Mouse (Mus musculus): ENCODE data around the gene Rarg.

Gene Rarg

DNA sequence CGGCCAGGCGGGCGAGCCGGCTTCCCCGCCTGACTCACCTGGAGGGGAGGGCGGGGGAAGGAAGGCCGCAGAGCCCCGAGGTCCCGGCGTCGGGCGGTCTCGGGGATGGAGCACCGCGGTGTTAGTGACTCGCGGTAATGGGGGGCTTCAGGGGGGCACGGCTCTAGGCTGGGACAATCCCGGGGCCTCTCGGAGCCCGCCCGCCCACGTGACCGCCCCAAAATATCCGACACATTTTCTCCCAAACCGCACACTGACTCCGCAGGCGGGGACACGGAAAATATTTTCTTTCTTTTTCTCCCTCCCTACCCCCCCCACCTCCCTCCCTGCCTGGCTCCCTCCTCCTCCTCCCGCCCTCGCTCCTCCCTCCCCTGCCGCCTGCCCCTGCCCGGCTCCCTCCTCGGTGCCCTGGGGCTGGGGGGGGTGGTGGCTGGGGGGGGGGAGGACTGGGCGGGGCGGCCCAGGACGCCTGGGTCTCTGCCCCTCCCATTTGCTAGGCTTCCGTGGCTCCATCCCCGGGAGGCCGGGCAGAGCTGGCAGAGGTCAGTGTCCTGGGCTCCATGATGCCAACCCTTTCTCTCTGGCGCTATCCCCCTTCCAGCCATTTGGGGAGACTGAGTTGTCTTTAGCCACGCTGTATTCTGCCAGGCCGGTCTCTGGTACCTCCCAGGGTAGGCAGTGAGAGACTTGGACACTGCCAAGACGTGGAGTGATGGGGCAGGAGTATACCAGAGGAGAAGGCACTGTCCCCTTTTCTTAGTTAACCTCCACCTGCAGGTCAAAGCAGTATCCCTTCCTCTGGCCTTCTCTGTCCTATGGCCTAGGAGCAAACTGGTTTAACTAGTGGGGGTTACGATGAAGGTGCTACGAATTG is at the start of gene Rarg:
Gene Rarg, minus strand, starts transcription at position 316 of the 874 bp plus-strand sequence.
- DNase-seq = no peak

DNA sequence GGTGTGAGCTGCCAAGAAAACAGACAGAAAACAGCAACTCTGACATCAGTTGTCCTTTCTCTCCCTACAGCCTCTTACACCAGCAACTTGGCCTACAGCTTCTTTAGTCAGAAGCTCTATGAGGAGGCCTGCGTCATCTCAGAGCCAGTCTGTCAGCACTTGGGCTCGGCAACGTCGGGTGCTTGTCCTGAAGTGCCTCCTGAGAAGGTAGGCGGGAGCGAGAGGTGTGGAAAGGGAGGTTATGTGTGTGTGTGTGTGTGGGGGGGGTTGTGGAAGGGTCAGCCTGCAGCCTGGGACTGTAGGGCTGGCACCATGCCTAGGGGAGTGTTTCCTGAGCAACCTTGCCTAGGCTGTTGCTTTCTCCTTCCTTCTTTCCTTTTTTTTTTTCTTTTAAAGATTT is 45.2 kb upstream of the Rarg start:
- DNase-seq = no peak

DNA sequence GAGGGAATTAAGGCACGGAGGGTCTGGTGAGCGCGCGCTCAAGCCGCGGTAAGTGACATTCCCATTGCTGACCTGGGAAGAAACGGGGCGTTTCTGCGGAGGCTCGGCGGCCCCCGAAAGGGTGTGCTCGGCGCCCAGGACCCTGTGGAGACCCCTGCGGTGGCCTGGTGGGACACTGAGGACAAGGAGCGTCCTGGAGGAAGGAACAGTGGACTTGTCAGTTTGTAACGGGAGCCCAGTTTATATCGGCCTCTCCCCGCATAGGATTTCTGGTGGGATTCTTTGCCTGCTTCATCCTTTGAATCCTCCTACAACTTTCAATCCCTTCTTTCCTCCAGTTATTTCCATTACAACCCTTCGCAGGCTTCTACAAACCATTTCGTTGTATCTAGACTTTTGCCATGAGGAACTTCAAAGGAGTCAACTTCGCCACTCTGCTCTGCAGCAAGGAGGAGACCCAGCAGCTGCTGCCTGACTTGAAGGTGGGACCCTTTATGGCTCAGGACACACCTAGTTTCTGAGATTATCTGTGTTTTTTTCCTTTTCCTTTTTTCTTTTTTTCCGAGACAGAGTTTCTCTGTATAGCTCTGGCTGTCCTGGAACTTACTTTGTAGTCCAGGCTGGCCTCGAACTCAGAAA is 39.2 kb upstream of the Rarg start:
- DNase-seq = no peak

DNA sequence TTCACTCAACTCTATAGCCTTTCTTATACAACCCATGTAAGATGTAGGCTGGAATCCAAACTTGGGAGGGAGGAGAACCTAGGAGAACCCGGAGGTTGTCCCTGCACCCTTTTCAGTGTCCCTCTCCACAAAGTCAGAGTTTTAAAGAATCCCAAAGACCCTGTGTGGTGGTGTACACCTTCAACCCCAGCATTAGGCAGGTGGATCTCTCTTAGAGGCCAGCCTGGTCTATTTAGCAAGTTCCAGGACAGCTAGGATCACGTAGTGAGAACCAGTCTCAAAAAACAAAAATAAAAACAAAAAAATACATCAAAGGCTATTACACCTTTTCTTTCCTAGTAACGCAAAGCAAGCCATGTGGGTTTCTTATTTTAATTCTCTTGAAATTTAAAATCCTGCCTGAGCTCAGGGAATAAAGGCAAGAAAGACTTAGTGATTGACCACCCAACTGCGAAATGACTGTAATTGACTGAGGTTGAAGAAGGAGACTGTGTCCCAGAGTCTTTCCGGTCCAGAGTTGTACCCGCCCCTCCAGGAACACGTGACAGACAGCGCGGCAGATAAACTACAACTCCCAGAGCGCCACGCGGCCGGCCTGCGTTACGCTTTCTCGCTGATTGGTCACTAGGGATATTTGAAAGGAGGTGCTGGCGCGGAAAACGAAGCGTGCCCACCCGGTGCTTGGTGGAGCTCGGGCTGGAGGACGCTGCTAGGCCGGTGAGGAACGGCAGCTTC is 38.5 kb upstream of the Rarg start, which contains the start of gene Espl1:
Gene Espl1, plus strand, starts transcription at position 634 of the 735 bp plus-strand sequence.
- DNase-seq = peak; percentile 90 to 93

DNA sequence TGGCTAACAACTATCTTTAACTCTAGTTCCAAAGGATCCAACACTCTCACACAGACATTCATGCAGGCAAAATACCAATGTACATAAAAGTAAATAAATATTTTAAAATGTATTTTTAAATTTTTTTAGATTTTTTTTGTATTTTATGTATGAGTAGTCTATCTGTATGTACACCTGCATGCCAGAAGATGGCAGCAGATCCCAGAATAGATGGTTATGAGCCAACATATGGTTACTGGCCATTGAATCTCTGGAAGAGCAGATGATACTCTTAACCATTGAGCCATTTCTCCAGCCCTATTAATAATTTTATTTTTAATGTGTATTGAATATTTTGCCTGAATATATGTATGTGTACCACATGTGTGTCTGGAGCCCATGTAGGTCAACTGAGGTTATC is 30.1 kb upstream of the Rarg start:
- DNase-seq = no peak

DNA sequence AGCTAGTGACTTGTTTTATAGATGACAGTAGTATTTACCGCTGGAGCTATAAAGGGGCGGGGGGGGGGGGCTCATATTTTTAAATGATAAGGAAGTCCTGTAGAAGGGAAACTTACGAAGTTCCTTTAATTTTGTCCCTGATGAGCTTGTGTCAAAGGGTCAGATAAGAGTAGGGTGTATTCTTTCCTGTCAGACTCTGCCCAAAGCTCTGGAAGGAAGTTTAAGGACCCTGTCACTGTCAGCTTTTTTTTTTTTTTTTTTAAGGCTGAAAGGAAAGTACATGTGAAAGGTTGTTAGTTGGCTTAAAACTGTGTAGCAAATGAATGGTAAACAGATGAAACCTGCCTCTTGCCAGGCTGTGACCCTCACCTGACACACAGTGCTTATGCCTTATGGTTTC is 26.3 kb upstream of the Rarg start:
- no peak for DNase-seq

DNA sequence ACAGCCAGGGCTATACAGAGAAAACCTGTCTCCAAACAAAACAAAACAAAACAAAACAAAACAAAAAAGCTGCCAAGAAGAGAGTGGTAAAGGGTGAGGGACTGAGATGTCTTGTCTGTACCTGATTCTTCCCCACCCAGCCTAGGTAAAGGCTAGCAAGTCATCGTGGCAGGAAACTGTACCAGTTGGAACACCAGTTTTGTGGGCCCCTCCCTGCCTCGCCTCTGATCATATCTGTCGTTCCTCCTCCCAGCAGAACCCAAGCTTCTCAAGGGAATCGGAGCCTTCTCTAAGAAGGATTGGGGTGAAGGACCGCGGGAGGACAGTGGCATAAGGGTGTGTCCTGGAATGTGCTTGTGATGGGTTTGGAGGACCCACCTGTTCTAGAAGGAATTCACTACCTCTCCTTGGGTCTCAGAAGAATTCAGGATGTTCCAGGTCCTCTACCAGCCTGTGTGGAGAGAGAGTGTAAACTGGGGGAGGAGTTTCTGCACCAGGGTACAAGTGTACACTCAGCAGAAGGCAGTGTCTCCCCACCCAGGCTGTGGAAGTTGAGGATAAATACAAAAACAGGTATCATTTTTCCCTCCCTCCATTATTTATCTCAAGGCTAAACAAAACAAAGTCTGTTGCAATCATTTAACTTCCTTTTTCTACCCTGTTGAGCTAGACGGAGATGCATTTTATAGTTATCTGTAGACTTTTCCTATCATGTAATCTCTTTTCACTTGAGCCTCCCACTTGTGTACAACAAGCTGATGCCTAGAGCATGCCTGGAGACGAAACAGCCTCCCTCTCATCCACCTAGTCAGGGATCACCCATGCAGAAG is 25.4 kb upstream of the Rarg start:
- no peak for DNase-seq

DNA sequence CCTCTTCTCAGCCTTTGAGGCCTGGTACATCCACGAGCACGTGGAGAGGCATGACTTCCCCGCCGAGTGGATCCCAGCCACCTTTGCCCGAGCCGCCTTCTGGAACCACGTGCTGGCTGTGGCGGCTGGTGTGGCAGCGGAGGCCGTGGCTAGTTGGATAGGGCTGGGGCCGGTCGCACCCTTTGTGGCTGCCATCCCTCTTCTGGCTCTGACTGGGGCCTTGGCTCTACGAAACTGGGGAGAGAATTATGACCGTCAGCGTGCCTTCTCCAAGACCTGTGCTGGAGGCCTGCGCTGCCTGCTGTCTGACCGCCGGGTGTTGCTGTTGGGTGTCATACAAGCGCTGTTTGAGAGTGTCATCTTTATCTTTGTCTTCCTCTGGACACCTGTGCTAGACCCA is 23.3 kb upstream of the Rarg start:
- no peak for DNase-seq

DNA sequence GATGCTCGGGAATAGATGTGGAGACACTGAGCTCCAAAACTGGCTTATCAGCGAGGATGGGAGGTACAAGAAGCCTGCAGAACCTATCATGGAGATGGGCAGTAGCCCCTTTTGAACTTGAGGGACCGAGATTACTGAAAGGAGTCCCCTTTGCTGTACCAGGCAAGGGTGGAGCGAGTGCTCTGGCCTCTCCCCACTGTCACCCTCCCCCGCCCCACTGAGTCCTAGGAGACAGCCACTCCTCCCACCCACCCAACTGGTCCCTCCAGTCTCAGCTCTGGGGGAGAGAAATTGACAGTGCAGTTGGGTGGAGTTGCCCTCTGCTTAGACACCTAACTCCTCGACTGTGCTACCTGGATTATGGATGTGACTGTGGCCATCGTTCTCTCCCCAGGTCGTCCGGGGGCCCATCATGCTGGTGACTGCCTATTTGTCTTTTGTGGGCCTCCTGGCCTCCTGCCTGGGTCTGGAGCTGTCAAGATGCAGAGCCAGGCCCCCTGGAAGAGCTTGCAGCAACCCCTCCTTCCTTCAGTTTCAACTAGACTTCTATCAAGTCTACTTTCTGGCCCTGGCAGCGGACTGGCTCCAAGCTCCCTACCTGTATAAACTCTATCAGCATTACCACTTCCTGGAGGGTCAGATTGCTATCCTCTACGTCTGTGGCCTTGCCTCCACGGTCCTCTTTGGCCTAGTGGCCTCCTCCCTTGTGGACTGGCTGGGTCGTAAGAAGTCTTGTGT is 22.6 kb upstream of the Rarg start:
- no peak for DNase-seq

DNA sequence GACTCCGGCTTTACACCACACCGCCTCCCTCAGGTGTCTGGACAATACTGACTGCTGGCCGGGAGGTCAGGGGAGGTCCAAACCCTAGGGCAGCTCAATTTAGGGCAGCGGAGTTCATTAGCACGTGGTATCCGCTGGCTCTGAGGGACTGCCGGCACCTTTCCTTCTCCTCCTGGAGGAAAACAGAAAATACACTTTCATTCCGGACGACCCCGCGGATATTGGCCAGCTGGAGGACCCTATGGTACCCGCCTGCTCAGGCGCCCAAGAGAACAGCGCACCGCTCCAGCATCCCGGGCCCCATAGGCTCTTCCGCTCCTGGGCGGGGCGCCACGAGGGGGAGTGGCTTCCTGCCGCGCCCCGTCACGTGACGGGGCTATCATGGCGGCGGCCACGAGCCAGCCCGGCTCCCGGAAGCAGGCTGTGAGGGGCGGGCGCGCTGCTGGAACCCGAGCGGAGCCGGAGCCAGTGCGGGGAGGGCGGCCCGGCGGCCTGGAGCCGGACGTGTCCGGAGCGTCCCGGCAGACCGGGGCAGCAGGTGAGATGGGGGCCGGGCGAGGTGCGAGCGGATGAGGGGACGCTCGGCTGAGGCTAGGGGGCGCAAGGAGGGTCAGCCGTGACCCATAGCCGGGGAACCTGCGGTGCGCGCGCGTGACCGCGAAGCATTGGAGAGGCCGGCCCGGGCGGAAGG is 21.9 kb upstream of the Rarg start, which contains the start of gene Mfsd5:
Gene Mfsd5, plus strand, starts transcription at position 363 of the 691 bp plus-strand sequence.
- DNase-seq = peak; percentile 71 to 77

DNA sequence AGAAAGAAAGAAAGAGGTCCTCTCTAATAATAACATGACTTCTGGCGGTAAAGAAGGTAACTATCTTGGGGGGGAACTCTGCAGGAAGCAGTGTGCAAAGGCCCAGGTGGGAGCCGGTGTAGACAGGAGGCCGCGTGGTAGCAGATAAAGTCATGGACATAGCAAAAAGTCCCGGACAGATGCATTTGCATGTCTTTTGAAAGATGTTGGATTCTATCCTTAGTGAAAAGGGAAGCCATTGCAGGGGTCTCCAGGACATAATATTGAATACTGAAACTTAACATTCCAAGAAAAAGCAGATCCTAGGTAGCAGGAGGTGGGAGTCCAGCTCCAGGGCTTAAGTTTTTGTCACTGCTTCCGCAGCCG is 21.4 kb upstream of the Rarg start:
- DNase-seq = no peak

DNA sequence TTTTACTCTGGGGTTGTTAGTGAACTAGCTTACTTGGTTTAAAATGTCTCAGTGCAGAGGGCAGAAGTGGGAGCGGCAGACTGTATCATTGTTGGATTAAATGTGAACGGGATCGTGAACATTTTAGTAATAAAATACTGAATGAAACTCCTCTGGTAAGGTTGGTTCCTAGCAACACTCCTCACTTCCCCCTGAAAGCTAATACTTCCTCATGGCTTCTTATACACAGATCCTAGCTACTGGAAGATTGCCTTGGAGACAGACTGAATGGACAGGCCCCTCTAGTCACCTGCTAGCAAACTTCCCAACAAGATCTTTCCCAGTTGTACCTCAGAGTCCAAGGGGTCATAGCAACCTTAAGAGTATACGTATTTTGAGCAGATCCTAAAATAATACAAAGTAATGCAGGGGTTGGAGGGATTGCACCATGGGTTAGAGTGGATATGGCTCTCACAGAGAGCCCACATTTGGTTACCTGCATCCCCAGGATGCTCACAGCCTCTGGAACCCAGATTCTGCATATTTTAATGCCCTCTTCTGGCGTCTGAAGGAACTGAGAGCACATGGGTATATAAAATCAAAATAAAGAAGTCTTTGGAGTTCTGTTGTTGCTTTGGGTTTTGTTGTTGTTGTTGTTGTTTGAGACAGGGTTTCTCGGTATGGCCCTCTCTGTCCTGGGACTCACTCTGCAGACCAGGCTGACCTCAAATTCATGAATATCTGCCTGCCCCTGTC is 16.8 kb upstream of the Rarg start:
- DNase-seq = no peak

DNA sequence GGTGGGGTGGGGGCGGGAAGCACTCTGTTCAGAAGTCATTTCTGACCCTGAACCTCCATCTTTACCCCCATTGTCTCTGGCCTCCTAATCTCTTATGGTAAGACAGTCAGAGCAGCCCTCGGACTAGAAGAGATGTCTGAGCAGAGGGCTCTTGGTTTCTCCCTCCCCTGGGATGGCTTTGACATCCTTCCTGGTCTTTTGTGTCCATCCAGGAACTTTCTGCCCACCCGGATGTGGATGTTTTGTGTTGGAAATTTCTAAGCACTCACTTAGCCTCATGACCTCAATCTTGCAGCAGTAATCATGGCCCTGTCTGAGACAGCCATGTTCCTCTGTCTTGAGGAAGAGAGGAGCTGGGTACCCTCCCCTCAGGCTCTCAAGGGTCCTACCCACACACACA is 14.1 kb upstream of the Rarg start:
- no peak for DNase-seq

DNA sequence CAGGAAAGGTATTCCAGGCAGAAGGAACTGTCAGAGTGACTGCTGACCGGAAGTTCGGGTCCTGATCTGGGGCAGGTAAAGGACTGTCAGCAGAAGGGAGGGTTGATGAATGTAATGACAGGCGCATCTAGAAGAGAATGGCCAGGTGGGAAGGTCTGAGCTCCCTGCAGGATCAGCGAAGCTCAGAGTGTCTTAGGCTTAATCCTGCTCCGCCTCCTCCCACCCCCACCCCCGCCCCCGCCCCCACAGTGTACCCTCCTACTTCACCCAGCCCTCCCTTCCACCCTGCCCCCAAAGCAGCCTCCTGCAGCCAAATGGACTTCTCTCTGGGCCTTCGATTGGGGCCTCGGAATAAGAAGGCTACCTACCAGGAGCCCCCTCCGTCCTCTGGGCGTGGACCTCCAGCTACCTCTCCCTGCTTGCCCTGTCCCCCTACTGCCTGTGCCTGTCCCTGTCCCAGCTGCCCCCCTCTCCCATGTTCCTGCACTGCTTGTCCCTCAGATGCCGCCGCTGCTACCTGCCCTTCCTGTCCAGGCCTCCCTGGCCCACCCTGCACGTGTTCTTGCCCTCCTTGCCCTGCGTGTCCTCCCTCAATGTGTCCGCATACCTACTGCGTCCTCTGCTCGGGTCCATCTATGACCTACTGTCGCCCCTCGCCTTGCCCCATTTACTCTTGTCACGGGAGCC is 13.1 kb upstream of the Rarg start, which contains the start of gene Gm9918:
Gene Gm9918, plus strand, starts transcription at position 290 of the 687 bp plus-strand sequence.
- DNase-seq = no peak

DNA sequence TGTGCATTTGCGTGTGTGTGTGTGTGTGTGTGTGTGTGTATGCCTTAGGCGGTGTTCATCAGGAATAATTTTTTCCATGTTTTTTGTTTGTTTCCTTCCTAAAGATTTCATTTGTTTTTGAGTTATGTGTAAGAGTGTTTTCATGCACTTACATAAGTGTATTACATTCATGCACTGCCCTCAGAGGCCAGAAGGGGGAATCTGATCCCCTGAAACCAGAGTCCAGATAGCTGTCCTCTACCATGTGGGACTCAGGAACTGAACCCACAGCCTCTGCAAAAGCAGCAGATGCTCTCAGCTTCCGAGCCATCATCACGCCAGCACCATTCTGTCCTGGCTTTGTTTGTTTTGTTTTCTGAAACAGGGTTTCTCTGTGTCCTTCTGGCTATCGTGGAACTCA is 8.2 kb upstream of the Rarg start:
- DNase-seq = no peak

DNA sequence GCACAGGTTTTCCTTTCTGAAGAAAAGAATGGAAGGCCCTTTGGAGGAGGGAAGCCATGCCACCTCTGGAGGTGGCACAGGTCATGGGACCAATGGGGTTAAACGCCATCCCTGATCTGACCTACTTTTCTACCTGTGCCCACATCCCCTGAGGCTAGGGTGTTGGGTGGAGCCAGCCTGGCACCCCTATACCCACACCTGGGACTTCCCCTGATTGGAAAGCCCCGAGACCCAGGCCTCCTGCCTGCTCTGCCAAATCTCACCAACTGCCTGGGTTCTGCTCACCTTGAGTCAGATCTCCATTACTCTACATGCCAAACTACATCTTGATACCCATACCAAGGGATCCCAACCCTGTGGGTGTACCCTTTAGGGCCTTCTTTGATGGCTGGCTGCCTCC is 5.7 kb upstream of the Rarg start:
- DNase-seq = no peak

DNA sequence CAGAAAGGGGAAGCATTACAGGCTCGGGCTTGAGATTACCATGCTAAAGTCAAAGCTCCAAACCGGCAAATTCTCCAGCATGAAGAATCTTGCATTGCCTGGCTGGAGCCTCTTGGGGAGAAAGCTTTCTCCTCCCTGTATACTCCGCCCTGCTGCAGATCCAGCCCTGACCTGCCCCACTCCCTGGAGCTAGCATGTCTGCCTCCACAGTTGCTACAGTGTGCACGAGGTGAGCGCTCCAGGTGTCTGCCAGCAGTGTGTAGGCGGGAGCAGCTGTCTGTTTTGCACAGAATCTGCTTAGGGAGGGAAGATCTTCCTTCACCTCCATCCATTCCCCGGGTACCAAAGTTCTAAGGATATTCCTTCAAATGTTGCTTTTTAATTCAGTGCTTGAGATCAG is 5.3 kb upstream of the Rarg start:
- no peak for DNase-seq

DNA sequence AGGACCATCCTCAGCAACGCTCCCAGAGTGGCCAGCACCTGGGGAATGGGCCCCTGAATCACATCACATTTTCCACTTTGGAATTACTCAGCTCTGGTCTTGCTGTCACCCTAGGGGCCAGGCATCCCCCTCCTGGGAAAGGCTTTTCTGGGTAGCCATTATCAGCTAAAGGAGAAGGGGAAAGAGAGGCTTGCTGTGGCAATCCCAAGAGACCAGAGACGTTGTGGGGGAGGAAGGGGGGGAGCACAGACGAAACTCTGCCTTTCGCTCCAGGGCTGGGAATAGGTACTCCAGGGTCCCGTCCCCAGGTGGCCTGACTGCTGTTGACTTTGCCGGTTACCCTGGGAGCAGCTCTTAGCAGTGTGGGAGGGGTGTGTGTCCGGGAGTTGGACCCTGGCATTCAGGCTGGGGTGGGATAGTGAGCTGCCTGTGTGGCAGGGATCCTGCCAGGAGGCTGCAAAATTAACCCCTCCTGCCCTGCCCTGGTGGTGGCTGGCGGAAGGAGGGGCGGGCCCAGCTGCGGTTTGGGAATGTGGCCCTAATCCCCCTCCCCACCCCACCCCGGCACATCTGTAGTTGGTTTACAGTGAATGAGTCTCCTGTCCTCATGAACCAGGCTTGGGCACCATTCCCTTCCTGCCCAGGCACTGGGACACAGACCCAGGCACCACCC is 1.4 kb upstream of the Rarg start:
- no peak for DNase-seq

DNA sequence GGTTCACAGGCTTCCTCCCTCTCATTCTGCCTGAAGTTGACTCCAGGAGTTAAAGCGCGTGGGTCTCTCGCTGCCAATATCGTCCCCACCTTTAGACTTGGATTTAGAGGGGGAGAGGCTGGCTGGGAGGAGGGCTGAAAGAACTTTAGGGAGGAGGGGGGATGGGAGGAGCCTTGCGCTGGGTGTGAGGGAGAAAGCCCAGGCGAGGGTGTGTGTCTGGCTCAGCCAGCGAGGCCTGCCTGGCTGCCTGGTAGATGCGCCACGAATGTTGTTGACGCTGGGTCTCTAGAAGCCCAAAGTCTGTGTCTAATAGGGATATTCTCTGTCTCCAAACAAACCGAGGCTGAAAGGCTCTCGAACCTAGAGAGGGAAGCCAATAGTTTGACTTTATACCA is 756 bp upstream of the Rarg start:
- no peak for DNase-seq

Data from thymus, adult 18-20 months (tissue).